Mouse (Mus musculus): ENCODE measurements around the gene Fgf8. TPM values are rescaled to one million over a fixed set of nuclear protein-coding genes. Genes with fewer than 3 reads are reported as not detected.

Fgf8 gene
- polyA plus RNA-seq, 1 experiment from 2014 or later = not detected

- DNase-seq (ENCODE audit: low spot score) (no peak), ATAC-seq (ENCODE audit: low FRiP score, low TSS enrichment) (no peak)
- WGBS = 82% methylated on average over 8 of the region's 8 CpGs
- H3K36me3 ChIP-seq (ENCODE audit: control insufficient read depth, insufficient read depth, low read length) = no peaks in the 10 kb centered on the region
- no peak overlapping the region for H3K4me2 ChIP-seq (replicated peaks; ENCODE audit: low read depth)
- no peak overlapping the region for H3K9ac ChIP-seq (ENCODE audit: low read length)
- no peaks in the 10 kb centered on the region for H3K4me1 ChIP-seq (replicated peaks; ENCODE audit: control insufficient read depth, insufficient read depth)
- H3K27ac ChIP-seq (replicated peaks) = no peak overlapping the region
- H3K27me3 ChIP-seq (ENCODE audit: control insufficient read depth, insufficient read depth, low read length) = no peaks in the 10 kb centered on the region
- H3K9me3 ChIP-seq (ENCODE audit: control insufficient read depth, low read length) = no peaks in the 10 kb centered on the region
- H3K4me3 ChIP-seq (ENCODE audit: low read depth, low read length) = no peak overlapping the region
- no peak for TF ChIP-seq EP300 (optimal IDR thresholded peaks at IDR 0.05)
- no peak for TF ChIP-seq CTCF (IDR thresholded peaks at IDR 0.05; ENCODE audit: low read depth)
These were observed 50.5 kb downstream of the Fgf8 start for GRCm38 (mm10) chr19:45692211-45692610.

- H3K27ac ChIP-seq (replicated peaks) = no peak overlapping the region
- no peaks in the 10 kb centered on the region for H3K36me3 ChIP-seq (ENCODE audit: control insufficient read depth, insufficient read depth, low read length)
- no peak overlapping the region for H3K9ac ChIP-seq (ENCODE audit: low read length)
- ATAC-seq (ENCODE audit: low FRiP score, low TSS enrichment) (no peak), DNase-seq (ENCODE audit: low spot score) (no peak)
- TF ChIP-seq EP300 (optimal IDR thresholded peaks at IDR 0.05) (no peak), CTCF (IDR thresholded peaks at IDR 0.05; ENCODE audit: low read depth) (no peak)
- no peaks in the 10 kb centered on the region for H3K9me3 ChIP-seq (ENCODE audit: control insufficient read depth, low read length)
- H3K4me2 ChIP-seq (replicated peaks; ENCODE audit: low read depth) = no peak overlapping the region
- no peak overlapping the region for H3K4me3 ChIP-seq (ENCODE audit: low read depth, low read length)
- H3K27me3 ChIP-seq (ENCODE audit: control insufficient read depth, insufficient read depth, low read length) = no peaks in the 10 kb centered on the region
- no peaks in the 10 kb centered on the region for H3K4me1 ChIP-seq (replicated peaks; ENCODE audit: control insufficient read depth, insufficient read depth)
- 63% methylated on average over 8 of the region's 8 CpGs for WGBS
These were observed 51.6 kb downstream of the Fgf8 start for GRCm38 (mm10) chr19:45691001-45691535.

- TF ChIP-seq EP300 (optimal IDR thresholded peaks at IDR 0.05) = no peak
- TF ChIP-seq CTCF (IDR thresholded peaks at IDR 0.05; ENCODE audit: low read depth) = no peak
- 78% methylated on average over 4 of the region's 4 CpGs for WGBS
These were observed 55.7 kb downstream of the Fgf8 start for GRCm38 (mm10) chr19:45687001-45687400.

More at GRCm38 (mm10) chr19:45687001-45687400, 55.7 kb downstream of the Fgf8 start:
- DNase-seq (ENCODE audit: low spot score) (no peak), ATAC-seq (ENCODE audit: low FRiP score, low TSS enrichment) (no peak)
- H3K27ac ChIP-seq (replicated peaks) = no peak overlapping the region
- no peaks in the 10 kb centered on the region for H3K9me3 ChIP-seq (ENCODE audit: control insufficient read depth, low read length)
- no peak overlapping the region for H3K4me2 ChIP-seq (replicated peaks; ENCODE audit: low read depth)
- H3K27me3 ChIP-seq (ENCODE audit: control insufficient read depth, insufficient read depth, low read length) = no peaks in the 10 kb centered on the region
- no peaks in the 10 kb centered on the region for H3K36me3 ChIP-seq (ENCODE audit: control insufficient read depth, insufficient read depth, low read length)
- H3K4me1 ChIP-seq (replicated peaks; ENCODE audit: control insufficient read depth, insufficient read depth) = no peaks in the 10 kb centered on the region
- no peak overlapping the region for H3K9ac ChIP-seq (ENCODE audit: low read length)
- H3K4me3 ChIP-seq (ENCODE audit: low read depth, low read length) = no peak overlapping the region

Other genes starting within 250 kb of the Fgf8 start
- 6.0 and 6.1 TPM in 2 replicates for gene Poll, start 182.4 kb downstream of the Fgf8 start, polyA plus RNA-seq (2015; fragmentation: Nextera tagmentation; extraction: Ambion mirVana)
- gene Gm17018, start 182.3 kb downstream of the Fgf8 start, polyA plus RNA-seq (2015; fragmentation: Nextera tagmentation; extraction: Ambion mirVana) = 28.8 and 30.4 TPM in 2 replicates
- gene Fbxw4, start 82.6 kb downstream of the Fgf8 start, polyA plus RNA-seq (2015; fragmentation: Nextera tagmentation; extraction: Ambion mirVana) = 2.2 and 2.9 TPM in 2 replicates
- 9.9 and 10.9 TPM in 2 replicates for gene Npm3, start 6.7 kb upstream of the Fgf8 start, polyA plus RNA-seq (2015; fragmentation: Nextera tagmentation; extraction: Ambion mirVana)
- gene Mgea5, start 40.9 kb upstream of the Fgf8 start, polyA plus RNA-seq (2015; fragmentation: Nextera tagmentation; extraction: Ambion mirVana) = 16.5 and 19.0 TPM in 2 replicates
- 2.1 and 2.2 TPM in 2 replicates for gene Kcnip2, start 73.1 kb upstream of the Fgf8 start, polyA plus RNA-seq (2015; fragmentation: Nextera tagmentation; extraction: Ambion mirVana)

Measured in stomach, postnatal 0 days (tissue).